Mouse (Mus musculus) limb, embryonic 13.5 days (tissue): ENCODE measurements at regions not wholly inside any gene's neighbourhood (a gene's known extent, or its start where the extent isn't known, plus 50 kb on each side); places are given as distances from the start of the nearest gene placed in this dataset.

ENCODE experiments used
- ATAC-seq: fragments of 200-750 bp; cut with Nextera tagmentation; 2 replicates; pipeline ENCODE4 v1.8.0; 2017; ENCODE audit warnings: low read depth, moderate number of reproducible peaks, moderate TSS enrichment; ENCODE audit not compliant: low FRiP score
- H3K27ac ChIP-seq: fragments of 300-500 bp; sonication (generic); 2 replicates; pipeline ENCODE4 v1.5.1; 2015; ENCODE audit warnings: inconsistent platforms, mild to moderate bottlenecking, moderate library complexity
- H3K27me3 ChIP-seq: fragments of 300-500 bp; sonication (generic); 2 replicates; pipeline ENCODE4 v1.6.1; 2015; ENCODE audit warnings: mild to moderate bottlenecking, inconsistent platforms
- H3K36me3 ChIP-seq: fragments of 300-500 bp; sonication (generic); 2 replicates; pipeline ENCODE4 v1.6.1; 2015; ENCODE audit warnings: inconsistent platforms, mild to moderate bottlenecking, moderate library complexity
- H3K4me1 ChIP-seq: fragments of 300-500 bp; sonication (generic); 2 replicates; pipeline ENCODE4 v1.6.1; 2015; ENCODE audit warnings: inconsistent platforms
- H3K4me2 ChIP-seq: fragments of 300-500 bp; sonication (generic); replicated peaks from 2 replicates; pipeline ENCODE4 v1.6.1; 2015; ENCODE audit warnings: inconsistent platforms, mild to moderate bottlenecking, moderate library complexity
- H3K4me3 ChIP-seq: fragments of 300-500 bp; sonication (generic); 2 replicates; pipeline ENCODE4 v1.5.1; 2015; ENCODE audit warnings: moderate library complexity, mild to moderate bottlenecking, inconsistent platforms
- H3K9ac ChIP-seq: fragments of 300-500 bp; sonication (generic); 2 replicates; pipeline ENCODE4 v1.6.1; 2015; ENCODE audit warnings: mild to moderate bottlenecking, inconsistent platforms
- H3K9me3 ChIP-seq: fragments of 300-500 bp; sonication (generic); 2 replicates; pipeline ENCODE4 v1.6.1; 2016; ENCODE audit warnings: inconsistent platforms
- WGBS: fragments of 180-500 bp; shearing (Covaris S2); methylation state at CpG from one replicate; pipeline ENCODE4 v1.1.7; 2015; 5-methylcytosine and 5-hydroxymethylcytosine counted together

DNA sequence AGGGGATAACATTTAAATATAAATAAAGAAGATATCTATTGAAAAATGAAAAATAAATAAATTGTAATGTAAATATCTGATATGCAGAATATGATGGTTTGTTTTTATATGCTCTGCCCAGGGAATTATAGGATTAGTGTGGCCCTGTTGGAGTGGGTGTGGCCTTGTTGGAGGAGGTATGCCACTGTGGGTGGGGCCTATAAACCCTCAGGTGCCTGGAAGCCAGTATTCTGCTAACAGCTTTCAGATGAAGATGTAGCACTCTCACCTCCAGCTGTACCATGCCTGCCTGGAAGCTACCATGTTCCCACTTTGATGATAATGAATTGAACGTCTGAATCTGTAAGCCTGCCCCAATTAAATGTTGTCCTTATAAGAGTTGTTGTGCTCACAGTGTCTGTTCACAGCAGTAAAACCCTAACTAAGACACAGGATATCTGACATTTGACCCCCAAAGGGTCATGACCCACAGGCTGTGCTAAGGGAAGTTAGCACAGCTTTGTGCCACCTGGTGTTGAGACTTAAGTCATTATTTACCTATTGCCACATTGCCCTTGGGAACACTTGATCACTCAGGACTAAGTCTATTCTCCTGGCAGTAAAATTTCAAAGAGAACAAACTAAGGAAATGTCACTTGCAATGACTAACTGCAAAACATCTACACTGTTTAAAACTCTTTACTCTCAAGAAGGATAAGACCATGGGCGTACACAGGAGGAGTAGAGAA lies 270.4 kb downstream of the Plk2 start:
- H3K9ac ChIP-seq: no peak overlapping the region
- WGBS: 16% methylated on average over 2 of the region's 2 CpGs
- H3K4me2 ChIP-seq: no peak overlapping the region
- no peaks in the 10 kb centered on the region for H3K27me3 ChIP-seq
- ATAC-seq: no peak
- peaks cover 4% of the 10 kb centered on the region; the same call in 1 of the 2 replicates for H3K4me1 ChIP-seq
- no peaks in the 10 kb centered on the region for H3K9me3 ChIP-seq
- H3K36me3 ChIP-seq: no peaks in the 10 kb centered on the region
- H3K4me3 ChIP-seq: no peak overlapping the region
- H3K27ac ChIP-seq: no peak overlapping the region

DNA sequence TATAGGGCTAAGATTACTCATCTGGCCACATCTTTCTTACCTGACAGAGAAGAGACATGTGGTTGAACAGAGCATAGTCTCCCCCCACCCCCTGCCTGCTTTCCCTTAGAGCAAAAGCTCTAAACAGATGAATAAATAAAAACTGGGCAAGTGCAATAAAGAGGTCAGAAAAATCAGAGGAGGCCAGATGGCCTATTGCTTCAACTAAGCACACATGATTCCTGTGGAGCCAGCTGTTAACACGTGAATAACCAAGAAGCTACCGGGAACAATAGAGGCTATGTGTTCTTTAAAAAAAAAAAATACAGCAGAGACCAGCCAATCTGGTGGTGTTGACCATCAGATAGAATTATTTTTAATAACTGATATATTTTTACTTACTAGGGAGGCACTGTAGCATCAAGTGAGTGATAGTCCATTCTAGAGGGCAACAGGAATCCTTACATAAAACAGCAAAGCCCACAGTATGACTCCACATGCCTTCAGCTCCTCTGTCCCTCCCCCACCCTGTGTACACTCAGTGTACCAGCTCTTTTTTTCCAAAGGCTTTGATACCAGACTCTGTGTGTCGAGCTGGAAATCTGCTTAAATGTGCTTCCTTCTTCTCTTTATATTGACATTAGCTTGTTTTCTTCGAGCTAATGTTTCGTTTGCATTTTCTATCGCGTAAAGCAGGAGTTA lies 272.6 kb downstream of the Plk2 start:
- Histone ChIP-seq H3K4me2 (no peak overlapping the region), H3K27me3 (no peaks in the 10 kb centered on the region), H3K36me3 (no peaks in the 10 kb centered on the region), H3K4me1 (peaks cover 4% of the 10 kb centered on the region; the same call in 1 of the 2 replicates), H3K9me3 (no peaks in the 10 kb centered on the region), H3K9ac (no peak overlapping the region), H3K4me3 (no peak overlapping the region), H3K27ac (no peak overlapping the region)
- 52% methylated on average over 7 of the region's 7 CpGs for WGBS
- no peak for ATAC-seq

- Histone ChIP-seq H3K4me1 (no peaks in the 10 kb centered on the region), H3K27ac (no peak overlapping the region), H3K36me3 (no peaks in the 10 kb centered on the region), H3K9me3 (no peaks in the 10 kb centered on the region), H3K4me3 (no peak overlapping the region), H3K9ac (no peak overlapping the region), H3K4me2 (no peak overlapping the region), H3K27me3 (no peaks in the 10 kb centered on the region)
- no peak for ATAC-seq
- WGBS: 56% methylated on average over 2 of the region's 2 CpGs
Measured at GRCm38 (mm10) chr13:110673536-110673935, 278.7 kb downstream of the Plk2 start.

DNA sequence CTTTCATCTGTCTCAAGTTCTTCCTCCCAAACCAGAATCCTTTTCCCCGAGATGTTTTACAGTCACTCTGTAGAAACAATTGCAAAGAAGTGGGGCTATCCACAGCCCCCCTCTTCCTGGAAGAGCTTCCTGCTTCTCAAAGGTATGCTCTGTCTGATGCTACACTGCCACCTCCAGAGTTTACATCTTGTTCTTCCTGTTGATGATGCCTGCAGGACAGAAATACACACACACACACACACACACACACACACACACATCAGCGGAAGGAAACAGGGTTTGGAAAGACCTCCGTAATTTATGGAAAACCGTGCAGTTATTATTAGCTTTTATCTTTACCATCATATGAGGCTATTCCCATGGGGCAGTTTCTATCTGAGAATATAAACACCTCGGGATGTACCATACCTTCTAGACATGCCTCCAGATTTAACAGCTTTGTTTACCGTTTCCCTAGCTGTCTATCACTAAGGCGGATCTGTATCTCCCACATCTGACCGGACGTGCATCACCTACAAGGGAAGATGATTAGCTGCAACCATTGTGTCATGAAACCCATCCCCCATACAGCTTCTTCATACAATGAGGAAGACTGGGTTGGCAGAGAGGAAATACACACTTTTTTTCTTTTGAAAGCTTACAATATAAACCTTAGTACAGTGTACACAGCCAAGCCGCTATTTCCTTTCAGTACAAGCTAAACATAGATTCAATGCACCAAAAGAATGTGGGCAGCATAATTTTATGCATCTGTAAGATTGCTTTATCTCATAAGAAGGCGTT lies 288.6 kb downstream of the Plk2 start:
- ATAC-seq: no peak
- WGBS: 81% methylated on average over 11 of the region's 11 CpGs

GRCm38 (mm10) chr13:110688796-110689195 lies 293.9 kb downstream of the Plk2 start:
- Histone ChIP-seq H3K9me3 (no peaks in the 10 kb centered on the region), H3K4me2 (no peak overlapping the region), H3K4me1 (peaks cover 9% of the 10 kb centered on the region), H3K9ac (no peak overlapping the region), H3K36me3 (no peaks in the 10 kb centered on the region), H3K4me3 (no peak overlapping the region), H3K27ac (no peak overlapping the region), H3K27me3 (no peaks in the 10 kb centered on the region; the same call in 1 of the 2 replicates)
- WGBS: 57% methylated on average over 3 of the region's 3 CpGs
- no peak for ATAC-seq

More for the DNA sequence above, 288.6 kb downstream of the Plk2 start:
- Histone ChIP-seq H3K9me3 (no peaks in the 10 kb centered on the region), H3K4me1 (no peaks in the 10 kb centered on the region), H3K4me3 (no peak overlapping the region), H3K27ac (no peak overlapping the region), H3K27me3 (no peaks in the 10 kb centered on the region), H3K4me2 (no peak overlapping the region), H3K9ac (no peak overlapping the region), H3K36me3 (no peaks in the 10 kb centered on the region)

GRCm38 (mm10) chr13:110690501-110691255 lies 295.8 kb downstream of the Plk2 start:
- no peaks in the 10 kb centered on the region for H3K36me3 ChIP-seq
- H3K27ac ChIP-seq: no peak overlapping the region
- no peaks in the 10 kb centered on the region; the same call in 1 of the 2 replicates for H3K27me3 ChIP-seq
- H3K9me3 ChIP-seq: no peaks in the 10 kb centered on the region
- no peak overlapping the region for H3K4me2 ChIP-seq
- peaks cover 17% of the 10 kb centered on the region for H3K4me1 ChIP-seq
- WGBS: 44% methylated on average over 10 of the region's 10 CpGs
- no peak for ATAC-seq
- H3K9ac ChIP-seq: no peak overlapping the region
- no peak overlapping the region for H3K4me3 ChIP-seq

DNA sequence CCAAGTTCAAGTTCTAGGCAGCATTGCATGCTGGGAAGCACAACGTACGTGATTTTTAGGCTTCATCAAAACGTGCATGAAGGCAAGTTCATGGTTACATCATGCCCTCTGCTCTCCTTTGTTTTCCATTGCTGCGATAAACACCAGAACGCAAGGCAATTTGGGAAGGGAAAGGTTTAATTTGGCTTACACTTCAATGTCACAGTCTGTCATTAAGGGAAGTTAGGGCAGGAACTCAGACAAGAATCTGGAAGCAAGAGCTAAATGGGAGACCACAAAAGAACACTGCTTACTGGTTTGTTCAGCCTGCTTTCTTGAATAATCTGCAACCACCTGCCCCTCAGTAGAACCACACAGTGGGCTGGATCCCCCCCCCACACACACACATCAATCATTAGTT lies 297.9 kb downstream of the Plk2 start:
- Histone ChIP-seq H3K4me1 (peaks cover 17% of the 10 kb centered on the region), H3K4me2 (no peak overlapping the region), H3K9me3 (no peaks in the 10 kb centered on the region), H3K27ac (no peak overlapping the region), H3K4me3 (no peak overlapping the region), H3K36me3 (no peaks in the 10 kb centered on the region), H3K9ac (no peak overlapping the region), H3K27me3 (no peaks in the 10 kb centered on the region; the same call in 1 of the 2 replicates)
- WGBS: 87% methylated on average over 5 of the region's 5 CpGs
- no peak for ATAC-seq

- Histone ChIP-seq H3K4me1 (peaks cover 17% of the 10 kb centered on the region), H3K9ac (no peak overlapping the region), H3K4me2 (no peak overlapping the region), H3K27ac (no peak overlapping the region), H3K4me3 (no peak overlapping the region), H3K9me3 (no peaks in the 10 kb centered on the region), H3K27me3 (no peaks in the 10 kb centered on the region), H3K36me3 (no peaks in the 10 kb centered on the region)
- no peak for ATAC-seq
- 66% methylated on average over 6 of the region's 6 CpGs for WGBS
Measured at GRCm38 (mm10) chr13:110694876-110695275, 300.0 kb downstream of the Plk2 start.

DNA sequence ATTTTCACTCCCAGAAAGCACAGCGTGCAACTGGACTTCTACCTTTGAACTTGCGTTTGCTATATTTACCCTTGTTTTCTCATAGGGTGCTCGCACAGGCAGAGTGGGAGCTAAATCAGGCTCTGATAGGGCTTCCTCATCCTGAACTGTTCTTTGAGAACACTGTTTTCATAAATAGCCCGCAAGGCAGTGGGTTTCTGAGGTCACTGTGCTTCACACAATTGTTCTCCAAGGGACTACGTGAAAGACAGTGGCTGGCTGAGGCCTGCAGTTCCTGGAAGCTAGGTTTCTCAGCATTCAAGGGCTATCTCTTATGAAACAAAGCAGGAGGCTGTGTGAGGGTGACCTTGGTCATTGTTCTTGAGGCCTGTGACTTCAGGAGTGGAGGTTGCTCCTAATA lies 301.7 kb downstream of the Plk2 start:
- WGBS: 85% methylated on average over 5 of the region's 5 CpGs
- ATAC-seq: no peak
- no peak overlapping the region for H3K27ac ChIP-seq

GRCm38 (mm10) chr13:110704261-110704660 lies 309.4 kb downstream of the Plk2 start:
- Histone ChIP-seq H3K4me3 (no peak overlapping the region), H3K9ac (no peak overlapping the region), H3K4me1 (no peaks in the 10 kb centered on the region), H3K9me3 (no peaks in the 10 kb centered on the region), H3K27ac (no peak overlapping the region), H3K27me3 (no peaks in the 10 kb centered on the region), H3K4me2 (no peak overlapping the region), H3K36me3 (no peaks in the 10 kb centered on the region)
- WGBS: 72% methylated on average over 2 of the region's 2 CpGs
- no peak for ATAC-seq

More for the DNA sequence above, 301.7 kb downstream of the Plk2 start:
- H3K27me3 ChIP-seq: no peaks in the 10 kb centered on the region
- no peak overlapping the region for H3K4me3 ChIP-seq
- H3K36me3 ChIP-seq: no peaks in the 10 kb centered on the region
- H3K9me3 ChIP-seq: no peaks in the 10 kb centered on the region
- H3K4me1 ChIP-seq: peaks cover 8% of the 10 kb centered on the region; the same call in 1 of the 2 replicates
- no peak overlapping the region for H3K9ac ChIP-seq
- no peak overlapping the region for H3K4me2 ChIP-seq

- Histone ChIP-seq H3K4me2 (no peak overlapping the region), H3K27me3 (no peaks in the 10 kb centered on the region), H3K4me3 (no peak overlapping the region), H3K4me1 (no peaks in the 10 kb centered on the region), H3K27ac (no peak overlapping the region), H3K9me3 (no peaks in the 10 kb centered on the region), H3K9ac (no peak overlapping the region), H3K36me3 (no peaks in the 10 kb centered on the region)
- WGBS: 64% methylated on average over 4 of the region's 4 CpGs
- no peak for ATAC-seq
Measured at GRCm38 (mm10) chr13:110710847-110711246, 316.0 kb downstream of the Plk2 start.
